Mouse (Mus musculus) retina, postnatal 7 days (tissue): ENCODE data around the gene Traf2.
A peak's percentile ranks its signal among the peaks of the same experiment; 100 is the strongest.
"Not testable (repeated sequence)": the region's sequence is repeated elsewhere in the genome, so short reads cannot be mapped to it uniquely, and the experiment has no call there.

Experiments
- DNase-seq: peaks from one replicate; pipeline ENCODE4 v3.0.0-alpha.2; 2012; ENCODE audit warnings: low read depth, low spot score

Traf2 gene

GRCm38 (mm10) chr2:25576028-25576850 is 29.5 kb upstream of the Traf2 start:
- DNase-seq: no peak

GRCm38 (mm10) chr2:25575432-25576027 is 28.8 kb upstream of the Traf2 start:
- DNase-seq: no peak

GRCm38 (mm10) chr2:25574579-25575431 is 28.1 kb upstream of the Traf2 start, which contains the start of the genes Mamdc4 and Phpt1:
Gene Mamdc4, minus strand, starts transcription at chr2:25574845.
Gene Phpt1, minus strand, starts transcription at chr2:25575224.
- DNase-seq: peak; percentile 94

DNA sequence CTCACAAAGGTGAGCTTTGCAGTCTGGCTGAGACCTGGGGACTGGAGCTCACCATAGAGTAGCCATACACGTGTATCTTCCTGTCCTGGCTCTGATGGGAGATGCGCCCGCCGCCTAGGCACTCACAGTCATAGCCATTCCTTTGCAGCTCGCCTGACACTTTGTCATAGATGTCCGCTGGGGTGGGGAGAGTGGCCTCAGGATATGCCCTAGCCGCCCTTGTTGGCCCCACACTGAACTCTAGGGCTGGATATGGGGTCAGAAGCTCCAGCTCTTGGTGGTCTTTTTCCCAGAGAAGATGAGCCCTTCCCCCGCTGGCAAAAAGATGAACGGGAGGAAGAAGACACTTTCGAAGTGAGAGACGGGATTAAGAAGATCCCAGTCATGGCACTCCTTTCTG is 27.4 kb upstream of the Traf2 start:
- no peak for DNase-seq

- no peak for DNase-seq
These were observed 26.3 kb upstream of the Traf2 start for GRCm38 (mm10) chr2:25573068-25573467.

- no peak for DNase-seq
These were observed 24.5 kb upstream of the Traf2 start for GRCm38 (mm10) chr2:25571221-25571620.

DNA sequence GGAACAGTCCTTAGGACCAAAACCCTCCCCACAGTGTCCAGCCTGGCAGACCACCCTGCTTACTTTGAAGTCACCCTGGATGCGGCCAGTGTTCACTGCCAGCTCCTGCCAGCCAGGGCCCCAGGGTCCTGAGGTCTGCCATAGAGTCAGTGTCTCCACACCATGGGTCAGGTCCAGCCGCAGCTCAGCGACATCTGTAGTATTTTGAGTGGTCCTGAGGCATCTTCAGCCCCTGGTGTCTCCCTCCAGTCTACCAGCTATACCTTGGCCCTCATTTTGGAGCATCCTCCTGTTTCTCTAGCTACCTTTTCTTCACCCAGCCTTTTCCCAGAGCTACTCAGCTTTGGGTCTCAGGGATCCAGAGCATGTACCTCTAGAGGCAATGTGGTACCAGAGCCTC is 22.6 kb upstream of the Traf2 start:
- DNase-seq: no peak

DNA sequence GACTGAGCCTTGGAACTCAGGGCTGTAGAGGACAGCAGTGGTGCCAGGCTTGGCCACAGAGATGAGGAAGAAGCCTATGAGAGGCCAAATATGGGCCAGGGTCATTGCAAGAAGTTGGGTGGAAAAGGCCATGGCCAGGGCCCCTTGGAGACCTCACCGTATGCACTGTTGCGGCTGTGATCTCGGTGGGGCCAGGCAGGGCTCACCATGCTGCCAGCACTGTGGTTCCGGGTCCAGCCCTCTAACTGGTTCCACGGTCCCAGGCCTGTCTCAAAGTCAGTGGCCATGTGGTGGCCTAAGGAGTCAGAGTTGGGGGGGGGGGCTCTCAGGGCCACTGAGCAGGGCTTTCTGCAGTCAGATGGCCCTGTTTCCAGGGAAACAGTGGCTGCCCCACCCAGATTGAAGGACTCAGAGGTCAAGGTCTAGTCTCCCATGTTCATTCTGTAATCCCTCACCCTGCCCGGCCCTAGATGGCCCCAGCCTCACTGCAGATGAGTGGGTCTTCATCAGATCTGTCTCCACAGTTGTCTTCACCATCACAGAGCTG is 21.8 kb upstream of the Traf2 start:
- DNase-seq: no peak

- DNase-seq: no peak
These were observed 19.8 kb upstream of the Traf2 start for GRCm38 (mm10) chr2:25566558-25566957.

DNA sequence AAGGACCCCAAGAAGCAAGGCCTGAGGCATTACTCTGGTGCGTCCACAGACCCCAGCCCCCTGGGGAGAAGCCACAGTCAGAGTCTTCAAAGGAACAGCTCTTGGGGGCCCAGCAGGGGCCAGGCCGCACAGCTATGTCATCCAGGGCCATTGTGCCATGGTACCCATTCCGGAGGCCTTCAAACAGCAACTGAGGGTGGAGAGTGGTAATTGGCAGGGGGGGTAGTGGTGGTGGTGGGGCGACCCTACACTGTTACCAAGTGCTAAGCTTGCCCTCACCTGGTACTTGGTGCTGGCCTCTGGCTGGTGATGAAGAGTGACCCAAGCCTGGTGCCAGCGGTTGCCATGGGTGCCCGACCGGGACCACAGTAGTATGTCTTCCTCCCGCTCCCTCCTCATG is 19.0 kb upstream of the Traf2 start:
- no peak for DNase-seq

DNA sequence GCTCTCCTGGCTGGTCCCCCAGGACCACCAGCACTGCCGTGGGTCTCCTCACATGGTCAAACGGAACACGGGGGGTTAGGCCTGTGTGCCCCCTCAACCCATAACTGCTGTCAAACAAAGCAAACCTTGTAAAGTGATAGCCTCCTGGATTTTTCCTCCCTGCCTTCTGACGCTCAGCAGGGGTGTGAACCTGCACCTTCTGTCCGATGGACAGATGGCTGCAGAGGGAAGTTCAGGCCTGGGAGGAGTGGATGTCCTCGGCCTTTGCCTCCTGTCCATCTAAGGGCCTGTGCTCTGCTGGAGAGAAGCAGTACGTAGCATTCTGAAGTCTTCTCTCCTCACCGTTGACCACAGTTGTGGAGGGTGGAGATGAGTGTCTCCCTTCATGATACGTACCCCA is 15.2 kb upstream of the Traf2 start:
- DNase-seq: no peak

DNA sequence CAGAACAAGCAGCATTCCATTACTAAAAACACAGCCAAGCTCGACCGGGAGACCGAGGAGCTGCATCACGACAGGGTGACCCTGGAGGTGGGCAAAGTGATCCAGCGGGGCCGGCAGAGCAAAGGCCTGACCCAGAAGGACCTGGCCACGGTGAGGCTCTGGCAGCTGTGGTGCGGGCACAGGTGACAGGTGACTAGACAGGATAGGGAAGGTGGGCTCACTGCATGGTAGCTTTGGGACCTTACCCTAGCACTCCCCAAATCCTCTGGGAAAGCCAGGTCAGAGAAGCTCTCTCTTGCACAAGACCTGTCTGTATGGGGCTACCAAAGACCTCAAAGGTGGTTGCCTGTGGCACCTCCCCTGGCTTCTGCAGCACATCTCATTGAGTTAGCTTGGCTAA is 13.8 kb upstream of the Traf2 start:
- DNase-seq: no peak

DNA sequence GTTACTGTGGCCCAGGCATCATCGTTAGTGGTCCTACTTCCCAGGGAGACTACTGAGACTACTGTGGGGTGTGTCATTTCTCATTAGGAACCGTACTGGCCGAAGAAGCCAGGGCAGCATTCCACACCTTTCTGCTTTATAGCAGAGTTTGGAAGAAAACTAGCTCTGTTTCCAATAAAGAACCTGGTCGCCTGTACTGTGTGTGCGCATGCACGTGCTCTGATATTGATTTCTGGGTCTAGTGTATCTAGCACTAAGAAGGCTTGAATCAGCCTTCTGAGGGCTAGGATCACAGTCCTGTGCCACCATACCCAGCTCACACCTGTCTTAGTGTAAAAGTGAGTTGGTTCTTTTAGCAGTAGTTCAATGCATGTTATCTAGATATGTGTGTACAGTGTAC is 12.0 kb upstream of the Traf2 start:
- DNase-seq: no peak

GRCm38 (mm10) chr2:25557964-25558360 is 11.2 kb upstream of the Traf2 start:
- DNase-seq: no peak

DNA sequence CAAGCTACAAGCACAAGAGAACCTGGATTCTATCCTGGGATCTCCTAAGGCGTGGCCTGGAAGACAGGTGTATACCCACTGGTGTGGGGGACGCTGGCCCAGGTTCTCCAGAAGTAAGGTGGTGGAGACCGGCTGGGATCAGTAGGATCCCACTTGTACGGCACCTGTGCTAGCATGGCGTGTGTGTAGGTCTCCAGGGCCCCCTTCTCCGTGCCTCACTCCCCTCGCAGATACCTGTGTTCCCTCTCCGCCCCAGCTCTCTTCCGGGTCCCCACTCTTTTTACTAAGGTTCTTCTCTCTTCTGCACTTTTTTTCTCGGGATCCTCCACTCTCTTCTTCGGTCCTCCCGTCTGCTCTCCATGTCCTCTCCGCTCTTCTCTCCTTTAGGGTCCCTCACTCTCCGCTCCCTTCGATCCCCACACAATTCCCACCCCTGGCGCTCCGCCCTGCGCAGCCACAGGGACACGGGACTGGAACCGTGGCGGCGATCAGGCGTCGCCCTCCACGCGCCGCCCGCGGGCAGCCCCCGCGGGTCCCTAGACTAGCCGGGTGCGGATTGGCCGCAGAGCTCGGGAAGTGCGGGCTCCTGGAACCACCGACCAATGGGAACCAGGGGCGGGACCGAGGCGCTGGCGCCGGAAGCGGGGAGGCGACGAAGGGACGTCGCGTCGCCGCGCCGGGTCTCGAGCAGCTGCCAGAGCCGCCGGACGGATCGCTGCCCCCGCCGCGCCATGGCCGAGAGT is 10.7 kb upstream of the Traf2 start, which contains the start of gene Edf1:
TSS of gene Edf1 (plus strand) at position 627 of the 743 bp plus-strand sequence.
- DNase-seq: peak; percentile 87

DNA sequence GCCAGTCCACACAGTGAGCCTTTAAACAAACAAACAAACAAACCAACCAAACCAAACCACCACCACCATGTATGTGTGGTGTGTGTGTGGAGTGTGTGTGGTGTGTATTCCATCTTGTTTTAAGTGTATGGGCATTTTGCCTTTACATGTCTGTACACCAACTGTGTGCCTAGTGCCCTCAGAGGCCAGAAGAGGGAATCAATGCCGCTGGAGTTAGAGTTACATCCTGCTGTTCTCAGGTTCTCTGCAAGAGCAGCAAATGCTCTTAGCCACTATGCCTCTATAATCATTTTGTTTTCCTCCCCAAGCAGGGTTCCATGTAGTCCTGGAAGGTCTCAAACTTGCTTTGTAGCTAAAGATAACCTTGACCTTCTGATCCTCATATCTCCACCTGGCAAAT is 9.6 kb upstream of the Traf2 start:
- no peak for DNase-seq

DNA sequence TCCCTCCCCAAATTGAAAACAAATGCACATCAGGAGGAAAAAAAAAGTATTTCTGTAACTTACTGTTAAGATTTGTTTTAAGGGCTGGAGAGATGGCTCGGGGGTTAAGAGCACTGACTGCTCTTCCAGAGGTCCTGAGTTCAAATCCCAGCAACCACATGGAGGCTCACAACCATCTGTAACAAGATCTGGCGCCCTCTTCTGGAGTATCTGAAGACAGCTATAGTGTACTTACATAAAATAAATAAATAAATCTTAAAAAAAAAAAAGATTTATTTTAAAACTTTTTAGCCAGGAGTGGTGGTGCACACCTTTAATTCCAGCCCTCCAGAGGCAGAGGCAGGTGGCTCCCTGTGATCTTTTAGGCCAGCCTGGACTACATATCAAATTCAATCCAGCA is 8.7 kb upstream of the Traf2 start:
- DNase-seq: not testable (repeated sequence)

GRCm38 (mm10) chr2:25553171-25553786 is 6.5 kb upstream of the Traf2 start:
- not testable (repeated sequence) for DNase-seq

GRCm38 (mm10) chr2:25551186-25551585 is 4.4 kb upstream of the Traf2 start:
- DNase-seq: no peak
